Mouse (Mus musculus): Measurements from ENCODE around the gene Dcakd. TPM values are rescaled to one million over a fixed set of nuclear protein-coding genes. Genes with fewer than 3 reads are reported as not detected.

Gene Dcakd
- polyA plus RNA-seq, 1 experiment from 2014 or later: 269 TPM

DNA sequence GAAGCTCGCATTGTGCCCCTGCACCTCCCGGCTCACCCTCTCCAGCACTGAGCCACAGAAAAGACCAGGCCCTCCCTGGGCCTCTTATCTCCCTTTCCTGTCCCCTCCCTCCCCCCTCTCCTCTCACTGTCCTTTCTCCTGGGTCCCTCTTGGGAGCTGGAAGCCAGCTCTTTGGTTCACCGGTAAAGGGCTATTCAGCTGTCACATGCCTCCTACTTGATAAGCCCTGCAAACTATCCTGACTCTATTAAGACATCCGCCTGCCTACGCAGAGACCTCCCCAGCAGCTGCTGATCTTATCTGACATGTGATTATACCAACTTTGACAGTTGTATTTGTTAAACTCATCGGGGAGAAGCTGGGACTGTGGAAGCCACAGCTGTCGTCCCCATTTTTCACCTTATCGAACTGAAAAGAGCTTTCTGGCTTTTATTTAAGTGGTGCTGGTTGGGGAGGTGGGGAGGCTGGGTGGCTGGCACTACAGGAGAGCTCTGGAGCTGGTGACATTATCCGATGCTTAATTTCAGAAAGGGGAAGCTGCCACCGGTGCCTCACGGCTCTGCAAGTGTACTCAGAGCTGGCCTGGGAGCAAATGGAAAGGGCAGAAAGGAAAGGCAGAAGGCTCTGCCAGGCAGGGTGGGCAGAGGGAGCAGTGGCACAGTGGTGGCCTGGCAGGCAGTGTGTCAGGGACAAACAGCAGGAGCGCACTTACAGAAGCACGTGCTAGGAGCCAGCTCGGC lies 29.4 kb downstream of the Dcakd start:
- Histone ChIP-seq H3K27me3 (ENCODE audit: low read depth, poor library complexity, severe bottlenecking) (no peaks in the 10 kb centered on the region), H3K27ac (no peak overlapping the region), H3K4me1 (peaks cover 14% of the 10 kb centered on the region), H3K36me3 (peaks cover 91% of the 10 kb centered on the region), H3K4me3 (no peak overlapping the region), H3K9me3 (replicated peaks) (no peaks in the 10 kb centered on the region)
- no peak for DNase-seq (ENCODE audit: low spot score)
- 87% methylated on average over 14 of the region's 14 CpGs for WGBS

DNA sequence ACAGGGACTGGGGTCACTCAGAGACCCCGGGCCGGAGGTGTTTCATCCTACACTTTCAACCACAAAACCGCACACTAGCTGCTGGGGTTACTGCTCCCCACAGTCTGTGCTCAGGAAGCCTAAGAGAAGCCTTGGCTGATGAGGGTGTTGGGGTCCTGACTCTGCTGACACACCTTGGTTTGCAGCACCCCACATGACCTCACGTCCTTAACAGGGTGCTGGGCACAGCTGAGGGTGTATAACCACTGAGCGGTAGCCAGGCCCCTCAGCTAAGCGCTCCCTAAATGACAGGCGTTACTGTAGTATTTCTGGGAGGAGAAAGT lies 29.9 kb downstream of the Dcakd start:
- H3K9me3 ChIP-seq (replicated peaks): no peaks in the 10 kb centered on the region
- no peaks in the 10 kb centered on the region for H3K27me3 ChIP-seq (ENCODE audit: low read depth, poor library complexity, severe bottlenecking)
- H3K36me3 ChIP-seq: peaks cover 91% of the 10 kb centered on the region
- H3K4me1 ChIP-seq: peaks cover 19% of the 10 kb centered on the region
- no peak overlapping the region for H3K4me3 ChIP-seq
- 90% methylated on average over 7 of the region's 7 CpGs for whole genome bisulfite sequencing
- H3K27ac ChIP-seq: no peak overlapping the region
- DNase-seq (ENCODE audit: low spot score): no peak

DNA sequence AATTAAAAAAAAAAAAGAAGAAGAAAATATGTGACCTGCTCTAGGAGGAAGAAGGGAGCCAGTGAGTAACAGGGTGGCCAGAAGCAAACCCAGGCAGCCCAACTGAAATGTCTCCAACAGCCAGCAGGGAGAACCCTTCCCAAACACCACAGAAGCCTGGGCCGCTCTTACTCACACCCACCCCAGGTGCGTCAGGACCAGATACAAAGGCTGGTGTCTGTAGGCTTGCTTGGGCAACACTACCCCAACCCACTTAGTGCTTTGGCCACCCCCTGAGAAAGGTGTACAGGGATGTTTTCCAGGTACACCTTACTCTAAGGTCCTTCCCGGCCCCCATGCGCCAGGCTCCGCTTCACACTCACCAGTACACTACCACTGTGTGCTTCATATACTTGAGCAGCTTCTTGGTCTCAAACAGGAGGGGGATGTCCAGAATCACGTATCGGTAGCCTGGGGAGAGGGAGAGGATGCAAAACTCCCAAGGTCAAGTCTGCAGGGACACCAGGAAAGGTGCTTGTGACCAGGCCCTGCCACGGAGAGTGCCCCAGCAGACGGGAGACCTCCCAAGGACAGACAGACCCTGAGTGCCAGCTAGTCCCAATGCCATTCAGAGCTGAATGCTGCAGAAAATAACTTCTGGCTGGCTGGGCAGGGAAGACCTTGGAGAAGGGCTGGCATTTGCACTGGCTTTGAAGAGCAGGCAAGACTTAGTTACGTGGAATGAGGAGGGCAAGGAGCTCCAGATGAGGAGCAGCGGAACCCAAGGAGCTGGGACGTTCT lies 31.0 kb downstream of the Dcakd start:
- peaks cover 23% of the 10 kb centered on the region for H3K4me1 ChIP-seq
- WGBS: 96% methylated on average over 12 of the region's 12 CpGs
- no peaks in the 10 kb centered on the region for H3K9me3 ChIP-seq (replicated peaks)
- DNase-seq (ENCODE audit: low spot score): no peak
- H3K27me3 ChIP-seq (ENCODE audit: low read depth, poor library complexity, severe bottlenecking): peaks cover 5% of the 10 kb centered on the region
- peaks cover 82% of the 10 kb centered on the region for H3K36me3 ChIP-seq
- H3K4me3 ChIP-seq: no peak overlapping the region
- no peak overlapping the region for H3K27ac ChIP-seq

- H3K36me3 ChIP-seq: peaks cover 81% of the 10 kb centered on the region
- peaks cover 13% of the 10 kb centered on the region for H3K27me3 ChIP-seq (ENCODE audit: low read depth, poor library complexity, severe bottlenecking)
- H3K4me3 ChIP-seq: no peak overlapping the region
- DNase-seq (ENCODE audit: low spot score): no peak
- H3K9me3 ChIP-seq (replicated peaks): no peaks in the 10 kb centered on the region
- H3K4me1 ChIP-seq: peaks cover 31% of the 10 kb centered on the region
- no peak overlapping the region for H3K27ac ChIP-seq
- WGBS: 91% methylated on average over 7 of the region's 7 CpGs
Observed at GRCm38 (mm10) chr11:102996385-102996784, 31.7 kb downstream of the Dcakd start.

GRCm38 (mm10) chr11:102994952-102995351 lies 33.2 kb downstream of the Dcakd start:
- H3K36me3 ChIP-seq: peaks cover 67% of the 10 kb centered on the region
- peaks cover 27% of the 10 kb centered on the region for H3K27me3 ChIP-seq (ENCODE audit: low read depth, poor library complexity, severe bottlenecking)
- no peaks in the 10 kb centered on the region for H3K9me3 ChIP-seq (replicated peaks)
- no peak overlapping the region for H3K27ac ChIP-seq
- peaks cover 30% of the 10 kb centered on the region for H3K4me1 ChIP-seq
- DNase-seq (ENCODE audit: low spot score): no peak
- no peak overlapping the region for H3K4me3 ChIP-seq
- WGBS: 95% methylated on average over 18 of the region's 18 CpGs

DNA sequence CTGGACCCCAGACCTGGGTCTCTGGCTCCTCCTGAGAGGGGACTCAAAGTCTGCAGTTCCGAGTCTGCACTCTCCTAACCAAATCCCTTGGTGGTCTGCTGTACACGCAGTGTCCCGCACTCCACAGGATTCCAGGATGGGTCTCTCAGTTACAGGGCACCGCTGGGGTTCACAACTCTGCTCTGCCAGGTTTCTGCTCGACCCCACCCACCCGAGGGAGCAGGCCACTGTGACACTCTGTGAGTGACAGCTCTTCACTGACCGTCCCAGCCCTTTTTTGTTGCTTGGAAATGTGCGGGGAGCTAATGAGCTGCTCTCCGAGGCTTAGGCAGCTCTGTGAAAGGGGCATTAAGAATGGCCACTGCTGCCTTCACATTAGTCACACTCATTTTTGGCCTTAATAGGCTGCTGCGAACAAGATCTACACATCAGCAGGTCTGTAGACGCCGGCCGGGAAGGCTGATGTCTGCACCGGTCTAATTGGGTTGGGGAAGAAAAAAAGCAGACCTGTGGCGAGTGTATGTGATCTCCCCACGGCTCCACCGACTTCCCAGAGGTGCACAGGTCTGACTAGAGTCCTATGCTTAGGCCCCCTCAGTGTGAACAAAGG lies 34.6 kb downstream of the Dcakd start:
- Histone ChIP-seq H3K4me1 (peaks cover 35% of the 10 kb centered on the region), H3K9me3 (replicated peaks) (no peaks in the 10 kb centered on the region), H3K36me3 (peaks cover 52% of the 10 kb centered on the region), H3K27me3 (ENCODE audit: low read depth, poor library complexity, severe bottlenecking) (peaks cover 42% of the 10 kb centered on the region), H3K4me3 (no peak overlapping the region), H3K27ac (peak overlapping the region; percentile 16; the same call in 1 of the 2 replicates)
- peak; percentile 47 for DNase-seq (ENCODE audit: low spot score)
- WGBS: 57% methylated on average over 17 of the region's 17 CpGs

DNA sequence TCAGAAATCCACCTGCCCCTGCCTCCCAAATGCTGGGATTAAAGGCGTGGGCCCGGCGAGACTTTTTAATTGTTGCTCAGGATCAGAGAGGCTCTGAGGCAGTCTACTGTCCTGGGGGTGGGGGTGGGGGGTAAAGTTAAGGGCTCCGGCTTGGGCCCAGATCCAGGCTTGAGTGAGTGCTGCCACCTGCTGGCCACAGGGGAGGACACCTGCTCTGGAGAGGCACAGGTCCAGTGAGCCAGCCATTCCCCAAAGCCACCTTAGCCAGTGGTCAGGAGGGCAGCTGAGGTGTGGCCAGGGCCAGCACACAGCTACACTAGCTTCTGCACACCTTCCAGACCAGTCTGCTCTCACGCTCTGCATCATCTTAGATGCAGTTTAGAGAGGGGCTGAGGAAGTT lies 35.2 kb downstream of the Dcakd start:
- peak; percentile 91 for DNase-seq (ENCODE audit: low spot score)
- 0 out of 2 replicates have a peak overlapping the region, but pooled peaks have one; percentile 16 for H3K27ac ChIP-seq
- peaks cover 48% of the 10 kb centered on the region for H3K27me3 ChIP-seq (ENCODE audit: low read depth, poor library complexity, severe bottlenecking)
- no peaks in the 10 kb centered on the region for H3K9me3 ChIP-seq (replicated peaks)
- H3K36me3 ChIP-seq: peaks cover 47% of the 10 kb centered on the region
- no peak overlapping the region for H3K4me3 ChIP-seq
- WGBS: 8% methylated on average over 5 of the region's 5 CpGs
- H3K4me1 ChIP-seq: peaks cover 35% of the 10 kb centered on the region

GRCm38 (mm10) chr11:102991681-102992080 lies 36.5 kb downstream of the Dcakd start:
- WGBS: 1% methylated on average over 16 of the region's 16 CpGs
- Histone ChIP-seq H3K9me3 (replicated peaks) (no peaks in the 10 kb centered on the region), H3K27ac (peak overlapping the region; percentile 56), H3K36me3 (peaks cover 34% of the 10 kb centered on the region), H3K4me3 (peak overlapping the region; percentile 40), H3K27me3 (ENCODE audit: low read depth, poor library complexity, severe bottlenecking) (peaks cover 56% of the 10 kb centered on the region), H3K4me1 (peaks cover 35% of the 10 kb centered on the region)
- peak; percentile 57 for DNase-seq (ENCODE audit: low spot score)

GRCm38 (mm10) chr11:102990152-102990663 lies 37.9 kb downstream of the Dcakd start:
- Histone ChIP-seq H3K9me3 (replicated peaks) (no peaks in the 10 kb centered on the region), H3K27ac (peak overlapping the region; percentile 66), H3K4me1 (peaks cover 35% of the 10 kb centered on the region), H3K4me3 (peak overlapping the region; percentile 52), H3K36me3 (peaks cover 19% of the 10 kb centered on the region), H3K27me3 (ENCODE audit: low read depth, poor library complexity, severe bottlenecking) (peaks cover 56% of the 10 kb centered on the region)
- peak; percentile 59 for DNase-seq (ENCODE audit: low spot score)
- 2% methylated on average over 29 of the region's 29 CpGs for WGBS

GRCm38 (mm10) chr11:102989641-102990151 lies 38.4 kb downstream of the Dcakd start:
- peak overlapping the region; percentile 66 for H3K27ac ChIP-seq
- no peak for DNase-seq (ENCODE audit: low spot score)
- H3K27me3 ChIP-seq (ENCODE audit: low read depth, poor library complexity, severe bottlenecking): peaks cover 56% of the 10 kb centered on the region
- H3K4me1 ChIP-seq: peaks cover 35% of the 10 kb centered on the region
- peak overlapping the region; percentile 52 for H3K4me3 ChIP-seq
- H3K36me3 ChIP-seq: peaks cover 14% of the 10 kb centered on the region
- WGBS: 5% methylated on average over 28 of the region's 28 CpGs
- no peaks in the 10 kb centered on the region for H3K9me3 ChIP-seq (replicated peaks)

DNA sequence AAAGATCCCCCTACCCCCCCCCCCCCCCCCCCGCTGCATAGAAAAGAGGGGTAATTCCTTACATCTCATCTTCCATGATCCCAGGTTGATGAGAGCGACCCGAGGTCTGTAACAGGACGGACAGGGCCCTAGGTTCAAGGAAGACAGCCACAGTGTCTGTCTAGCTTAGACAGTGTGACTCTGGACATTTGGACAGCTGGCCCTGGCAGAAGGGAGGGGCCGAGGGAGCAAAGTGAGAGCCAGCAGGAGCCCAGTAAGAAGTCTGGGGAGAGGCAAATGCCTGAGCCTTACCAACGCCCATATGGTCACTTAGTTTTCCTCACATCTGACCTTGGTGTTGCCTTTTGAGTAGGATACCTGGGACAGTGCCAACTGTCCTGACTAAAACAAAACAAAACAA lies 43.0 kb downstream of the Dcakd start:
- H3K4me1 ChIP-seq: peaks cover 15% of the 10 kb centered on the region
- no peak overlapping the region for H3K27ac ChIP-seq
- WGBS: 59% methylated on average over 6 of the region's 6 CpGs
- no peak for DNase-seq (ENCODE audit: low spot score)
- no peaks in the 10 kb centered on the region for H3K9me3 ChIP-seq (replicated peaks)
- no peaks in the 10 kb centered on the region for H3K36me3 ChIP-seq
- H3K4me3 ChIP-seq: no peak overlapping the region
- H3K27me3 ChIP-seq (ENCODE audit: low read depth, poor library complexity, severe bottlenecking): peaks cover 31% of the 10 kb centered on the region

GRCm38 (mm10) chr11:102984615-102985014 lies 43.5 kb downstream of the Dcakd start:
- Histone ChIP-seq H3K4me1 (peaks cover 10% of the 10 kb centered on the region), H3K4me3 (no peak overlapping the region), H3K36me3 (no peaks in the 10 kb centered on the region), H3K27ac (no peak overlapping the region), H3K9me3 (replicated peaks) (no peaks in the 10 kb centered on the region), H3K27me3 (ENCODE audit: low read depth, poor library complexity, severe bottlenecking) (peaks cover 25% of the 10 kb centered on the region)
- no peak for DNase-seq (ENCODE audit: low spot score)
- 74% methylated on average over 4 of the region's 4 CpGs for WGBS

Data from limb, embryonic 10.5 days (tissue).